Mouse (Mus musculus) hindbrain, embryonic 16.5 days (tissue): Measurements from ENCODE around the gene Taf1d. TPM values are rescaled to one million over a fixed set of nuclear protein-coding genes. Genes with fewer than 3 reads are reported as not detected.

ENCODE experiments used
- ATAC-seq: fragments of 200-750 bp; cut with Nextera tagmentation; 2 replicates; pipeline ENCODE4 v1.8.0; 2017; ENCODE audit warnings: moderate TSS enrichment, moderate library complexity
- H3K27ac ChIP-seq: fragments of 300-500 bp; sonication (generic); 2 replicates; pipeline ENCODE4 v1.5.1; 2014; ENCODE audit warnings: low read depth, mild to moderate bottlenecking, control low read depth, low read length, moderate library complexity
- H3K27me3 ChIP-seq: fragments of 300-500 bp; sonication (generic); replicated peaks from 2 replicates; pipeline ENCODE4 v1.6.1; 2014; ENCODE audit warnings: low read length; ENCODE audit not compliant: control insufficient read depth, insufficient read depth
- H3K36me3 ChIP-seq: fragments of 300-500 bp; sonication (generic); 2 replicates; pipeline ENCODE4 v1.6.1; 2014; ENCODE audit warnings: mild to moderate bottlenecking, low read length, moderate library complexity, mixed read lengths; ENCODE audit not compliant: control insufficient read depth, insufficient read depth
- H3K4me1 ChIP-seq: fragments of 300-500 bp; sonication (generic); 2 replicates; pipeline ENCODE4 v1.6.1; 2014; ENCODE audit warnings: low read depth, low read length; ENCODE audit not compliant: control insufficient read depth, insufficient read depth
- H3K4me2 ChIP-seq: fragments of 300-500 bp; sonication (generic); 2 replicates; pipeline ENCODE4 v1.6.1; 2014; ENCODE audit warnings: mild to moderate bottlenecking, low read length, control low read depth, moderate library complexity
- H3K4me3 ChIP-seq: fragments of 300-500 bp; sonication (generic); 2 replicates; pipeline ENCODE4 v1.5.1; 2014; ENCODE audit warnings: mild to moderate bottlenecking, low read length, control low read depth, moderate library complexity
- H3K9ac ChIP-seq: fragments of 300-500 bp; sonication (generic); 2 replicates; pipeline ENCODE4 v1.6.1; 2014; ENCODE audit warnings: low read depth, mild to moderate bottlenecking, control low read depth, low read length, moderate library complexity
- H3K9me3 ChIP-seq: fragments of 300-500 bp; sonication (generic); 2 replicates; pipeline ENCODE4 v1.6.1; 2014; ENCODE audit warnings: mild to moderate bottlenecking, low read length, moderate library complexity; ENCODE audit not compliant: control insufficient read depth
- WGBS: fragments of 180-500 bp; shearing (Covaris S2); extraction: QIAGEN DNeasy Blood & Tissue Kit; methylation state at CpG from one replicate; pipeline ENCODE4 v1.1.7; 2014; 5-methylcytosine and 5-hydroxymethylcytosine counted together
- polyA plus RNA-seq: library from polyadenylated mRNA; unstranded; fragments of >200 nt; fragmentation: Nextera tagmentation; extraction: Ambion mirVana; gene quantifications from 2 replicates; pipeline ENCODE4 v1.2.1, GENCODE M21; 2015

Gene Taf1d
- polyA plus RNA-seq, 1 experiment from 2014 or later: 36.4 TPM

GRCm38 (mm10) chr9:15302881-15303280 lies 3.1 kb upstream of the Taf1d start:
- no peaks in the 10 kb centered on the region for H3K27me3 ChIP-seq
- WGBS: 74% methylated on average over 2 of the region's 2 CpGs
- no peaks in the 10 kb centered on the region for H3K9me3 ChIP-seq
- no peak overlapping the region for H3K4me2 ChIP-seq
- ATAC-seq: no peak
- peaks cover 15% of the 10 kb centered on the region for H3K4me1 ChIP-seq
- H3K27ac ChIP-seq: no peak overlapping the region
- no peak overlapping the region for H3K9ac ChIP-seq
- H3K4me3 ChIP-seq: no peak overlapping the region
- no peaks in the 10 kb centered on the region for H3K36me3 ChIP-seq

- WGBS: under 1% methylated on average over 35 of the region's 35 CpGs
- H3K36me3 ChIP-seq: peaks cover 16% of the 10 kb centered on the region
- peak; percentile 89 for ATAC-seq
- peak within 1 kb of the TSS; percentile 92 for H3K27ac ChIP-seq
- no peaks in the 10 kb centered on the region for H3K27me3 ChIP-seq
- H3K4me1 ChIP-seq: peaks cover 22% of the 10 kb centered on the region
- peak within 1 kb of the TSS; percentile 91 for H3K4me3 ChIP-seq
- peak within 1 kb of the TSS; percentile 96 for H3K9ac ChIP-seq
- H3K9me3 ChIP-seq: no peaks in the 10 kb centered on the region
- H3K4me2 ChIP-seq: peak within 1 kb of the TSS; percentile 63
Measured at GRCm38 (mm10) chr9:15306398-15307119, 545 bp downstream of the Taf1d start, which contains the start of gene 4931406C07Rik. Gene 4931406C07Rik, minus strand, starts transcription at chr9:15306448.

DNA sequence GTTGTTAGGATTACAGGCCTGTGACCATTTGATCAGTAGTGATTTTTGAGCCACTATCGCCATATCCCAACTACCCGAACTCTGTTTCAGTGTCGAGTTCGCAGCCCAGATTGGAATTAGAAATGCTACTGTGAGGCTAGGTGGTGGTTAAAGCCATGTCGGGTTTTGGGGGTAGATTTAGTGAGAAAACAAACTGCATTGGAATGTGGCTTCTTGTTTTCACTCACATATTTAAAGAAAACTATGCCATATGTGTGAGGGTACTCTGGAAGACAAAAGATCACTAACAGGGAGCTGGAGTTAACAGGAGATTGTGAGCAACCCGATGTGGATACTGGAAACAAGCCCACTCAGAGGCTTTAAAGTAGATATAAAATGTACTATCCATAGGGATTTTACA lies 1.2 kb downstream of the Taf1d start:
- Histone ChIP-seq H3K36me3 (peaks cover 22% of the 10 kb centered on the region), H3K9me3 (no peaks in the 10 kb centered on the region), H3K4me3 (peak overlapping the region; percentile 91), H3K27ac (no peak overlapping the region), H3K4me2 (peak overlapping the region; percentile 63), H3K9ac (peak overlapping the region; percentile 96), H3K4me1 (peaks cover 22% of the 10 kb centered on the region), H3K27me3 (no peaks in the 10 kb centered on the region)
- ATAC-seq: no peak
- 17% methylated on average over 6 of the region's 6 CpGs for WGBS

DNA sequence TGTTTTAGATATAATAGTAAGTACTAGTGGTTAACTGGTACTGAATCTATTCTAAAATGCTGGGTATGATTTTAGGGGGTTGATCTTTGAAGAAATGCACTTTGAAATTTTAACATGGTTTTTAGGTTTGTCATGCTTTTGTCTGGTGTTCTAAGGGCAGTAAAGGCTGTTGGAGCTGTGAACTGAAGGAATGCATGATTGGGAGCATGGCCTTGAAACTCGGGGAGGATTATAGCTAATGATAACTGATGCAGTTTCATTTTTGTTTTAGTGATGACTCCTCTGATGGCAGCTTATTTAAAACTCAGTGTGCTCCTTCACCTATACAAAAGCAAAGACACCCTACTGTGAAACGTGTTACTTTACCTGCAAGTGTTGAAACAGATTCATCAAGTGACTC lies 2.2 kb downstream of the Taf1d start:
- Histone ChIP-seq H3K4me3 (no peak overlapping the region), H3K36me3 (peaks cover 26% of the 10 kb centered on the region), H3K9ac (no peak overlapping the region), H3K4me1 (peaks cover 22% of the 10 kb centered on the region), H3K4me2 (no peak overlapping the region), H3K27me3 (no peaks in the 10 kb centered on the region), H3K9me3 (no peaks in the 10 kb centered on the region), H3K27ac (no peak overlapping the region)
- ATAC-seq: no peak
- 60% methylated on average over 2 of the region's 2 CpGs for WGBS

DNA sequence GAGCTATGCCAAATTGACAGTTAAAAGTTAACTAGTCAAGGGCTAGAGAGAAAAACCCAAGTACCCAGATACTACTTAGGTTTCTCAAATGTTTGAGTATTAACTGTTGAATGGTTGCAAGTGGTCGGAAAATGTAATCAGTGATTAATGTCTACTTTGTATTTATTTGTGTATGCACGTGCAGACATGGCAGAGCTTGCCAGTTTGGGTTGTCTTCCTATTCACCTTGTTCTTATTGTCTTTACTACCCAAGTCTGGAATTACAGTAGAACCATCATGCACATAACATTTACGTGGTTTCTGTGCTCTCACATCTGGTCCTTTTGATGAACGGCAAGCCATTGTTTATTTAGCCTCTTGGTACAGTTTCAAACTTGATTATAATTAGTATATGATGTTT lies 3.4 kb downstream of the Taf1d start:
- no peak overlapping the region for H3K4me2 ChIP-seq
- no peaks in the 10 kb centered on the region for H3K27me3 ChIP-seq
- H3K9ac ChIP-seq: no peak overlapping the region
- no peaks in the 10 kb centered on the region for H3K9me3 ChIP-seq
- H3K4me1 ChIP-seq: peaks cover 22% of the 10 kb centered on the region
- H3K36me3 ChIP-seq: peaks cover 35% of the 10 kb centered on the region
- no peak overlapping the region for H3K27ac ChIP-seq
- WGBS: 75% methylated on average over 4 of the region's 4 CpGs
- H3K4me3 ChIP-seq: no peak overlapping the region
- no peak for ATAC-seq

DNA sequence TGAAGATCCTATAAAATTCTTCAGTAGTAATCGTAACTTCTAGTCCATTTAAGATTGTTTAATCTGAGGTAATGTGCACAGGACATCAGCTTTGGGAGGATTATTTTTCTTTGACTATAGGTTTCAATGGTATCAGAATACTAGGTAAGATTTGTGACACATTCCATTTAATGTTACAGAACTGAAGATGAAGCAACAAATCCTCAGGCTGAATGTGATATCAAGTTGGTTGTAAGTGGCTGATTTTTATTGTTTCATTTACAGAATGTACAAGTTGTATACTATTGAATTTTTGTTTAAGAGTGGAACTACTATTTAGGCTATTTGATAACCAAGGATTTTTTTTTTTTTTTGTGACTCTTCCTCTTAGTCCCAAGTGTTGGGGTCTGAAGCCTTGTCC lies 4.2 kb downstream of the Taf1d start:
- Histone ChIP-seq H3K9ac (no peak overlapping the region), H3K4me2 (no peak overlapping the region), H3K27me3 (no peaks in the 10 kb centered on the region), H3K4me3 (no peak overlapping the region), H3K27ac (no peak overlapping the region), H3K9me3 (no peaks in the 10 kb centered on the region), H3K4me1 (peaks cover 22% of the 10 kb centered on the region), H3K36me3 (peaks cover 39% of the 10 kb centered on the region)
- ATAC-seq: no peak
- 94% methylated on average over 1 of the region's 1 CpGs for WGBS

DNA sequence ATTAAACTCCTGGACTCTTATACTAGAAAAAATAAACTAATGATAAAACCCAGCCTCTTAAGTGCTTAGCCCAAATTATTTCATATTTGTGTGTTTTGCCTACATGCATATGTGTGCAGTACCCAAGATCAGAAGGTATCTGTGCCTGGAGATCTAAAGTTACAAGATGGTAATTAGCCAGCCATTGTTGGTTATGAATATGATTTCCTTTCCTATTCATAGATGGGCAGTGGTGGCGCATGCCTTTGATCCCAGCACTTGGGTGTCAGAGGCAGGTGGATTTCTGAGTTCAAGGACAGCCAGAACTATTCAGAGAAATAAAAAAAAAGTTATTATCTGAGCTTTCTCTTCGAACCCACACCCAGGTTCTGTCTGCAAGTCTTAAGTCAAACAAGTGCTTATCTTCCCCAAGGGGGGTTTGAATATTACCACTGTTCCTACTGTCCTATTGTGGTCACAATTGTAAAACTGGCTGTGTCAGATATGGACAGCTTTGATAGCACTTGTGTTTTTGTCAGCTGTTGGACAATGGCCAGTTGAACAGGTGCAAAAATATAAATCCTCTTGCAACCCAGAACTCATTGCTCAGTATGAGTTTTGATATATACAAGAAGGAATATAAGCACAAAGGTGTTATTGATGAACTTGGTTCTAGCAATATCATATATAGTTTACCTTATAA lies 6.2 kb downstream of the Taf1d start:
- no peak overlapping the region for H3K4me3 ChIP-seq
- ATAC-seq: no peak
- H3K9ac ChIP-seq: no peak overlapping the region
- H3K36me3 ChIP-seq: peaks cover 48% of the 10 kb centered on the region
- H3K4me1 ChIP-seq: peaks cover 14% of the 10 kb centered on the region
- no peaks in the 10 kb centered on the region for H3K9me3 ChIP-seq
- H3K4me2 ChIP-seq: no peak overlapping the region
- H3K27ac ChIP-seq: no peak overlapping the region
- WGBS: 89% methylated on average over 2 of the region's 2 CpGs
- H3K27me3 ChIP-seq: no peaks in the 10 kb centered on the region

DNA sequence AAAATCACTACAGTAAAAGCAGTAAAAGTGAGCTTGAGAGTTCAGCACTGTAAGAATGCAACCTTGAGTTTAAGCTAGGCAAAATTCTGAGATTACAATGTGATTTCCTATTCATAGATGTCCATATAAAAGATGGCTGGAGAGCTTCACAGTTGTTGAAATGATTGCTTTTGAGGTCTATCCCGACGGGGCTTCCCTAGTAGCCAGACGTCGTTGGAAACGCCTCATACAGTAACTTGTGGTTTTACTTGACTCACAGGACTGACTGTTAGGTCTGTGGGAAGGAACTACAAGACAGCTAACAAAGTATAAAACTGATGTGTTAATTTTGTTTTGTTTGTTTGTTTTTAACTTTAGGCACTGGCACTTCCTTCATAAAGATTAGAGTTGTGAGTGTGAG lies 7.6 kb downstream of the Taf1d start:
- H3K9me3 ChIP-seq: no peaks in the 10 kb centered on the region
- 85% methylated on average over 5 of the region's 5 CpGs for WGBS
- no peak overlapping the region for H3K9ac ChIP-seq
- peaks cover 52% of the 10 kb centered on the region for H3K36me3 ChIP-seq
- no peak overlapping the region for H3K27ac ChIP-seq
- H3K4me1 ChIP-seq: peaks cover 7% of the 10 kb centered on the region
- no peak overlapping the region for H3K4me3 ChIP-seq
- no peak overlapping the region for H3K4me2 ChIP-seq
- ATAC-seq: no peak
- no peaks in the 10 kb centered on the region for H3K27me3 ChIP-seq

- ATAC-seq: no peak
- no peaks in the 10 kb centered on the region for H3K4me1 ChIP-seq
- no peak overlapping the region for H3K27ac ChIP-seq
- 95% methylated on average over 1 of the region's 1 CpGs for WGBS
- H3K27me3 ChIP-seq: no peaks in the 10 kb centered on the region
- H3K4me3 ChIP-seq: no peak overlapping the region
- no peak overlapping the region for H3K9ac ChIP-seq
- peaks cover 45% of the 10 kb centered on the region for H3K36me3 ChIP-seq
- no peak overlapping the region for H3K4me2 ChIP-seq
- no peaks in the 10 kb centered on the region for H3K9me3 ChIP-seq
Measured at GRCm38 (mm10) chr9:15314619-15315018, 8.6 kb downstream of the Taf1d start.
